Mouse (Mus musculus) spleen, postnatal 36 days (tissue): ENCODE results near the gene Dok4.

ENCODE experiments used
- DNase-seq, 2 experiments: peaks; one replicate each; pipeline ENCODE4 v3.0.0; 2022; ENCODE audit warnings: low spot score in 2 of 2, mixed read lengths in 1 of 2

Dok4 gene

GRCm38 (mm10) chr8:94876197-94876730 is at the start of gene Dok4:
TSS of gene Dok4 (minus strand) at chr8:94876330.
- DNase-seq, result peak; percentile 84 to 87

DNA sequence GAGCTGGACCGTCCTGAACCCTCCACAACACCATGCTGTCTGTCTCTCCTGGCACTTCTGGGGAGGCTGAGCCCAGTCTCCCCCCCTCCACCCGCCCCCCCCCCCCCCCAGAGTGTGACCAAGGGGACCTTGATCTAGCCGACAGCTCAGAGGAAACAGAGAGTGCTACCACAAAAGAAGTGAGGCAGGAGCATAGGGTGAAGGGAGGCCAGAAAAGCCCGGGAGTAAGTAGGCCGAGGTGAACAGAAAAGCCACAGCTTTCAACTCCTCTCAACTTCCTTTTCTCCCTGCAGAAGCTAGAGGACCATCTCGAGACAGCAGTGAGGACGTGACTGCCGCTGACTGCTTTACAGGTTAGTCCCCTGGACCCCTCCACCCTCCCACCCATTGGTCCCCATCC is 47.3 kb upstream of the Dok4 start, which contains the start of gene Adgrg5:
TSS of gene Adgrg5 (plus strand) at position 290 of the 400 bp plus-strand sequence.
- DNase-seq, result peak; percentile 26 to 27

DNA sequence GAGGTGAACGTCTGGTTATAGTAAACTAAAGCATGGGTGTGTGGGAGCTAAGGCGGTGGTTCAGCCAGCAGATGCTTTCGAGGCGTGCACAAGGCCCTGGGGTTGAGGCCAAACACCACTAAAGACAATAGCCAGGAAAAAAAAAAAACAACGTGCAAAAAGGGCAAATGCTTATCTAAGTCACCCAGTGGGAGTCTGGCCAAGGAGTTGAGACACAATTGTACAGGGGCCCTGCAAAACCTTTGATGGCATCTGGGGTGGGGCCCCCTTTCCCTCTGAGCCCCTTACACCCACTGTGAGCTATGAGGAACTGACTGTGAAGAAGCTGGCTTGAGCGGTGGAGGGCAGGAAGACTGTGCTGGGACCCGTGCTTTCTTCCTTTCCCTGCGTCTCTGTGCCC is 46.5 kb upstream of the Dok4 start:
- DNase-seq, result no peak

DNA sequence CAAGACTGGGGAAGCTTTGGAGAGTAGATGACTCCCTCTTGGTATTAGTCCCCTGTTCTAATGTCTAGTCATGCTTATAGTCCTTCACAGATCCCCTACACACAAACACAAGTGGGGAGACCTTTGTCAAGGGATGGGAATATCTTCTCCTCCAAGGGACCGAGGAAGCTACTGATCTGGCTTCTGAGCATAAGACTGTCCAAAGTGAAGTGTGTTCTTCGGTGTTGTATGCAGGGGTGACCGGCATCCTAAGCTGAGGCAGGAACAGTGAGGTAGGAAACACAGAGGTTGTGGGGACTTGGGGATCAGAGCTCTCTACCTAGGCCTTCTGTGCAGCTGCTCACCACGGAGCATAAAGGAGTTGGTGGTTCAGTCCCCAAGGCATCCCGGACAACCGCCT is 46.0 kb upstream of the Dok4 start:
- no peak for DNase-seq

GRCm38 (mm10) chr8:94919256-94919655 is 43.1 kb upstream of the Dok4 start:
- DNase-seq, result peak; percentile 38 to 47

DNA sequence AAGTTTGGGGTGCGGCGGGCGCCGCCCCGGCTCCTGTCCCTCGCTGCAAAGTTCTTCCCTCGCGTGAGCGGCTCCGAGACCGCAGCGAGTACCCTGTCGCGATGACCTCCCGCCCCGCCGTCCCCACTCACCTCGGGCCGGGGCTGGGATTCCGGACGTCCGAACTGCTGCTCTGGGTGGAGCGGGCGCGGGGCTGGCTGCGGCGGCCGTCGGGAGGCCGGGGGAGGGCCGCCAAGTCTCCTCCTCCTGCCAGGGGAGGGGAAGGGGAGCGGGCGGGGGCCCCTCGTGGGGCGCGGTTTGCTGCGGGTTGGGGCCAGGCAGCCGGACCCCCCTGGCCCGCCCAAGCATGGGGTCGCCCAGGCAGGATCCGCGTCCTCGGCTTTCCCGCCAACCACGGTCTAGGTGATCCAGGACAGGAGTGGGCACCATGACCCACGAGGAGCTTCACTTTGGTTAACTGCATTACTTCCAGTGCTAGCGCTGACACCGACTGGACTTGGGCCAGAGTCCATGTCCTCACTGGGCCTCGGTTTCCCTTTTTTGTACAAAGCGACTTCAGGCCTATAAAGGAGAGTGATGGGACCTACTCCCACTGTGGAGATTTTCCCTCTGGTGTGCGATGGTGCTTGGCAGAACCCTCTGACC is 41.8 kb upstream of the Dok4 start, which contains the start of gene Ccdc102a:
TSS of gene Ccdc102a (minus strand) at position 248 of the 645 bp plus-strand sequence.
- peak in 1 of 2 experiments; percentile 29 for DNase-seq

DNA sequence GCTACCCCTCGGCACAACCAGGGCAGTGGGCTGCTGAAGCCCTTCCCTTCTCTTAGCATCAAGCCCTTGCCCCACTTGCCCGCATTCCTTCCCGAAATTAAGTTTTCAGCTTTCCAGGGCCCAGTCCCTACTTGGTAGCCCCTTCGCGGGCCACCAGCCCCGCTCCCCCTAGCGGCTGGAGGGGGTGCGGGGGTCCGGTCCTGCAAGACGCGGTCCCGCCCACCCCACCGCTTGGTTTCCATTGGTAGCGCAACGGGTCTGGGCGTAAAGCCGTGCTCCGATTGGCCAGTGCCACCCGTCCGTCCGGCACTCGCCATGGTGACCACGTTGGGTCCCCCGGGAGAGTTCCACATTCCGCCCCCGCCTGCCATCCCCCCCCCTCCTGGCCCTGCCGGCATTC is 41.2 kb upstream of the Dok4 start:
- peak; percentile 86 to 88 for DNase-seq

DNA sequence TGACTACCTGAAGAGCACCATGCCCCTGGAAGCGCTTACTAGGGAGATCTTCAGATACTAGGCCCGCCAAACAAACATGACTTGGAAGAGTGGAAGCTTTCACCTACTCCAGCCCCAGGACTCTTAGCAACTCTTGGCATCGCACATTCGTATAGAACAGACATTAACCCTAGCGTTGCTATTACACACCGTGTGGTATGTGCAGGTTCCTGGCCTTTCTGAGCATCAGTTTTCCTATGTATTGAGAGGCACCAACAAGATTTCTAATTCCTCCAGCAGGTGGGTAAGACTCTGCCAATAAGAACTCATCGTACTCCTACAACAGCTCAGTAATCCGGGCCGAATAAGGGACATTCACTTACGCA is 40.8 kb upstream of the Dok4 start:
- no peak for DNase-seq

DNA sequence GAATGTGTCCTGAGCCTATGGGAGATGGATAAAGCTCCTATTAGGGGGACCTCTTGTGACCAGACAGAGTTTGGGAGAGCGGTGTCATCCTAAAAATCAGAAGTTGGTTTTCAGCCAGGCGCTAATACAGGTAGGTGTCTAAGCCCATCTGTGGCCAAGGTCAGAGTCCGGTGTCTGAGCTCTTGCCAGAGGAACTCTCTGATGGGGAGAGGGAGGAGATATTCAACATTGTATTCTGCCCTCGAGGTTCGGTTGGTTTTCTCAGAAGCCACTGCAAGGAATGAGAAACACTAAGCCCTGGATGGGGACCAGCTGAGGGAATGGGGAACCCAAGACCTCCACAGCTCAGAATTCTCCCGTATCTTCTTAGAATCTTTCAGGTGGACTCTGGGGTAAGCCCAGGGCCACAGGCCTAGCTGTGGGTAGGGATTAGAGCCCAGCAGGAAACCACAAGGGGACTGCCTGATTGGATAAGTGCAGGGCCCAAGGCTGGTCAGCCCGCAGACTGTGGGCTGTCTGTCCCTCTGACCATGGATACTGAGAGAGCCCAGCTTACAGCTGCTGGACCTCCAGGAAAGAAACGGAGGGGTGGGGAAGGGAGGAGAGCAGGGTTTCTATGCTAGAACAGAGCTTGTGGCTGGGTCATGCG is 40.3 kb upstream of the Dok4 start:
- DNase-seq, result no peak

DNA sequence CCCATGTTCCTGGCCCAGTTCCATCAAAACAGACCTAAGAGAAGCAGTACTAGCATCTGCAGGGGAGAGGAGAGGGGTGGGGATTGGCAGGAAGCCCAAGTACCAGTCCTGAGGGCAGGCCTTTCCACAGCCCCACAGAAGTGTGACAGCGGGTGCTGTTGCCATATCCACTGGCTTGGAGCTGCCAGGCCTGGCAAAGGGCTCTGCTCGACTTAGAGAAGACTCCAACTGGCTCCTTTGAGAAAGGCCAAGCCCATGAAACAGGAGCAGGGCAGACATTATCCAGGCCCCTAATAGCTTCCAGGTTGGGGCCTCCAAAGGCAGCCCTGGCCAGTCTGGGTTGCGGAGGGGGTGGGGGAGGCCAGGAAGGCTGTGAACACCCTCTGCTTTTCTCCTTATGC is 38.6 kb upstream of the Dok4 start:
- DNase-seq, result no peak

- no peak for DNase-seq
Observed at GRCm38 (mm10) chr8:94914256-94914655, 38.1 kb upstream of the Dok4 start.

DNA sequence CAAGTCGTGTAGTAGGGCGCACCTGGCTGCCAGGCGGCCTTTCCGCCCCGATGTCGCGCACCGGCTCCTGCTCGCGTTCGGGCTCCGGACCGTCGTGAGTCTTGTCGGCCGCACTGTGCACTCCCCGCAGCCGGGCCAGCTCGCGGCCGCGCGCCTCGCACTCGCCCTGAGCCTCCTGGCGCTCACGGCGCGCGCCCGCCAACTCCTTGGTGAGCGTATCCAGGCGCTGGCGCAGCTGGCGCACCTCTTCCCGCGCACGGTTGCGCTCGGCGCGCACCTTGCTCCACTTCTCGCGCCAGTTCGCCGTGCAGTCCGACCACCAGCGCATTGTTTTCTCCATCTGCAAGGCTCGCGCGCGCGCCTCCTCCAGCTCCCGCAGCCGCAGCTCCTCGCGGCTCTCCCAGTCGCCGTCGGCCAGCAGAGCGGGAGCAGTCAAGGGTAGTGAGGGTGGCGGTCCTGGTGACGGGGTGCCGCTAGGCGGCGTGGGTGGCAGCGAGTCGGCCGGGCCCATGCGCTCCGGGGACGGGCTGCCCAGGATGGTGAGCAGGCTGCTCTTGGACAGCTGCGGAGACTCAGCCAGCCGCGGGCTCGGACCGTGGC is 37.0 kb upstream of the Dok4 start:
- no peak for DNase-seq

- DNase-seq, result peak; percentile 59 to 79
Observed at GRCm38 (mm10) chr8:94908847-94909246, 32.7 kb upstream of the Dok4 start.

DNA sequence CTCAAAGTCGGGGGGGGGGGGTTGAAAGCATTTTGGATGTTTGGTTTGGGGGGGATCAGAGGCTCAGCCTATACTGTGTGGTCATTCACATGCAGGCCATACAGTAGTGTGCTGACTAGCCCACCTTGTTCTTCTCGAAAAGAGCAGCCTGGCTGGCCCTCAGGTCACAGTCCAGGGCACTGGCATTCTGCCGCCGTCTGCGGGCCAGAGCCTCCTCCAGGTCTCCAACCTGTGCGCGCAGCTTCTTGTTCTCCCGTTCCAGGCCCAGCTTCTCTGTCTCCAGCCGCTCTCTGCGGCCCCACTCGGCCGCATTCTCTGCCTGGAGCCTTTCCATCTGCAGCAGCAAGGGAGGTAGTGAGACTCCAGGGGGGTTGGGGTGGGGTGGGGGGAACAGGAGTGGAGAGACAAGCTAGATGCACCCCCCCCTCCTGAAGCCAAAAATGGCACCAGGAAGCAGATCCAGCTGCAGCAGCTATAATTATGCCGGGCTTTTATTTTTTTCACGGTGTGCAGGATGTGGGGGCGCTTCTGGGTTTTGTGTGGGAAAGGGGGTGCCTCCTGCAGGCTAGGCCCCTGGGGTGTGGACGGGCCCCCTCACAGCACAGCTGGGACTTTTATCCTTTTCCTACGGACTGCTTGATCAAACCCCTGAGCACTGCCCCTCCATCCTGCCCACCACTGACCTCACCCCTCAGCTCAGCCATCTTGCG is 31.6 kb upstream of the Dok4 start:
- DNase-seq, result no peak

DNA sequence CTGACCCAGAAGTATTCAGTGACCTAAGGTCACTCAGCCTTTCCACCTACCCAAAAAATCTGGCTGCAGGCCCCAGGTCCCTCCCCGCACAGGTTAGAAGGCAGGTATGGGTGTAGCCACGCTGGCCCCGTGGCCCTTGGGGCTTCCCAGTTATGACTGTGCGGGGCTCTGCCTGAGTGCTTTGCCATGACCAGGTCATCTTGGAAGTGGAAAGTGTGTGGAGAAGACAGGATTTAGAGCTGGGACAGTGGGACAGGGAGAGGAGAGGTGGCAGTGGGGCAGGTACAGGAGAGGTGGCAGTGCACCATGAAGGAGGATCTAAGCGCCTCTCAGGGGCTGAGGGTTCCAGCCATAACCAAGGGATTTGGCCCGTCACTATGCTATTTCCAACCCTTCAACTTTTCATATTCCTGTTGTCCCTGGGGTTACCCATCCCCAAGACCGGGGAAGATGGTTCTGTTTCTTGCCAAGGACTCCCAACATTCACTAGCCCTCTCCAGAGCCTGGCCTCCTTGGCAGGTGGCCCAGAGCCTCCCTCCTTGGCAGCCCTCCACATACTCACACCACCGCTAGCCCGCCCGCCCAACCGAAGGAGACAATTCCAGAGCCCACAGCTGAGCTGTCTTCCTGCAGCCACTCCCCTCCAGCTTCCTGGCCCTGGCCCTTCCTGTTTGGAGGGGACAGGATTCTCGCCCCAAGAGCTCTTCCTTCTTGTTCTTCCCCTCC is 28.5 kb upstream of the Dok4 start:
- DNase-seq, result peak; percentile 36 to 47

DNA sequence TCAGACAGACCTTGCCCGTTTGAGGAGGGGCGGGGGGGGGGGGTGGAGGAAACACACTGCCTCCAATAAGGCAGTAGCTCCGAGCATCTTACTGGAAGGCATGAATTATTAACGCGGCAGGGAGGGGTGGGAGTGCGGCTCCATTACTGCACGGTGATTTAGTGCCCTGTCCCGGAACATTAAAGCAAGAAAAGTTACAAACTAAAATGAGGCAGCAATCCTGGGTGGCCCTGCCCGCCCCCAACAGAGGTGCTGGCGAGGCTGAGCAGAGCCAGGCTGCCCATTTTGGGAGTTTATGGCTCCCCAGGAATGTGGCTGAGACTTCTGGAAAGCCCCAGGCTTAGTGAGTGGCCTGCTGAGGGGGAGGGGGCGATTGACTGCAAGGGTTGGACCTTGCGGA is 27.6 kb upstream of the Dok4 start:
- no peak for DNase-seq

DNA sequence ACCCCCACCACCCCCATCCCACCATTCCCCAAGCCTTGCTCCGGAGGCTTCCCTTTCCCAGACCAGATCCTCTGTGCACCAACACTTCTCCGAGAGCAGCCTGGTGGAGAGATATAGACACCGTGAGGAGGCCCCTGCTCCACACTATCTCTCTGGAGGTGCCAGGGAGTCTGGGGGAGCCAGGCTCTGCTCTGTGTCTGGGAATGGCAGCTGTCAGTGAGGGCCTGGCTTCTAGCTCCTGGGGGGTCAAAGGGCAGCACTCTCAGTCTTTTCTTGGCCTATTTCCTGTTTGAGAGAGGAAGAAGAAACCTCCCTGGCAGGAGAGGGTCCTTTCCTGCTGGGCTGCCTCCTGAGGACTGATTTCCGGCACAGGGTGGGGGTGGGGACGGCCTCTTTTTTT is 24.9 kb upstream of the Dok4 start:
- DNase-seq, result no peak

DNA sequence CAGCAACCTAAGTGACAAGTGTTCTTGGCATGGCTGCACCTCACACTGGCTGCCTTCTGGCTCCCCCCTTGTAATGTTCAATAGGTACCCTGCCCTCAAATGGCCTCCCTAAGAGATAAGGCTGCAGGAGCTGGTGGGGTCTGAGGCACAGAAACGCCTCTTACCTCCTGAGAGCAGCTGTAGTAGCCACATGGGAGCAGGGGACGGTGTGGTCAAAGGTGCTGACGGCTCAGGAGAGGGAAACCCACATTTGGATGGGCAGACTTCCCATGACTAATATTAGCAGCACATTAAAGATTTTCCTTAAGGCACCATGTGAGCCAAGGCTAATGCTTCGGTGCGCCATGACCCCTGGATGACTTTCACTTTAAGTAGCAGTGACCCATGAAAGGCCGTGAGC is 24.5 kb upstream of the Dok4 start:
- no peak for DNase-seq

- peak; percentile 62 to 73 for DNase-seq
Observed at GRCm38 (mm10) chr8:94899262-94899661, 23.1 kb upstream of the Dok4 start.

DNA sequence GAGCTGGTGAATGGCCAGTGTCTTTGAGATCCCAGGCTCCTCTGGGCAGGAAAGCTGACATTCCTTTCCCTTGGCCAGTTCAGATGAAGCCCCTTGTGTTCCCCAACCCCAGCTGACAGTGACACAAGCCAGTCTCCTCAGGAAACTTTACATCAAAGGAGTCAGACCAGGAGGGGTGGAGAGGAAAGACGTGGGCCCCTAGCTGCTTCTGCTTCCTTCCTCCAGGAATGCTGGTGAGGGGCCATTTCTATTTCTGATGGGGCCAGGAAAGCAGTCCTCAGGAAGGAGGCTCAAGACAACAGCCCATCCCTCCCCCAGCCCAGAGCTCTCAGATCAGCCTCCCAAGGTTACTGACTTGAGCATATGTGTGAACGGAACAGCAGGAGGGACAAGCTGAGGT is 16.8 kb upstream of the Dok4 start:
- DNase-seq, result no peak

DNA sequence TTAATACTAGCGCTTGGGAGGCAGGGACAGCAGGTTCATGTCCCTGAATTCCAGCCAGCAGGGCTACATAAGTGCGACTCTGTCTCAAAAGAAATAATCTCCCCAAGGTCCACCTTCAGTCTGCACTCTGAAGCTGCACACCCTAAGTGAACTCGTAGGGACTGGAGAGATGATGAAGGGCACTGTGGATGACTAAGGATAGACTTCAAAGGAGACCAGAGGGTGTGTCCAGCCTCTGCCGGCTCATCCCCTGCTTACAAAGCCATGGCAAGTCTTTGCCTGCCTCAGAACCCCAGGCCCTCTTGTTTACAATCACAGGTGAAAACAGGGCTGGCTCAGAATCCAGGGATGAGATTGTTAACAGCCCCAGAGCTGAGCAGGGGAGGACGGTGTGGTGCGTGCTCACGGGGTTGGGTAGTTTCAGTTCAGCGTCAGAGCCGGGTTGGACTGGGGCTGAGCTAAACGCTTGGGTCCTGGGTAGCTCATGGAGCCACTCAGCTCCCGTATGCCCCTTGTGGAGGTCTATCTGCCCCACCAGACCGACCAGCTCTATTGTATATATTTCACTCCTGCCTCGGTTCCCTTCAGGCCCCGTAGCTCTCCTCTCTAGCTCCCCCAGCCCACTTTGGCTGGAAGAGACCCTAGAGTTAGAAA is 12.4 kb upstream of the Dok4 start:
- DNase-seq, result no peak
